Mouse (Mus musculus): ENCODE data around the gene Dlg5.

DNA sequence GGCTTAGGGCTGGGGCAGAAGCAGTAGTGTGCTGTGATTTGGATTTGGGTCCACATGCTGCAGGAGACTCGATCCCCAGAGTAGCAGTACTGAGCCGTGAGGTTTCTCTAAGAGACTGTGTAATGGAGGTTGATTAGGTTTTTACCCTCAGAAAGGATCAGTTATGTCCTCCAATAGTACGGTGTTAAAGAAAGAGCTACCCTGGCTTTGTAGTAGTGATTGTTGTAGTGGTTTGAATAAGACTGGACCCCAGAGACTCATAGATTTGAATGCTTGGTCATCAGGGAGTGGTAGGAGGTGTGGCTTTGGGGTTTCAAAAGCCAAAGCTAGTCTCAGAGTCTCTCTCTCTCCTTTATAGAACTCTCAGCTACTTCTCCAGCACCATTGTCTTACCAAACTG, 100.9 kb downstream of the Dlg5 start:
- no peak for TF ChIP-seq CTCF (IDR thresholded peaks at IDR 0.05; ENCODE audit: borderline replicate concordance, insufficient read depth, low read depth, low read length)
- no peak for TF ChIP-seq POLR2A (IDR thresholded peaks at IDR 0.05; ENCODE audit: borderline replicate concordance, insufficient read depth, low read length)

Data from cerebellum, adult 2 months (tissue).